ENCODE assay signal across 11 mouse cellular contexts in the genomic region with DNA sequence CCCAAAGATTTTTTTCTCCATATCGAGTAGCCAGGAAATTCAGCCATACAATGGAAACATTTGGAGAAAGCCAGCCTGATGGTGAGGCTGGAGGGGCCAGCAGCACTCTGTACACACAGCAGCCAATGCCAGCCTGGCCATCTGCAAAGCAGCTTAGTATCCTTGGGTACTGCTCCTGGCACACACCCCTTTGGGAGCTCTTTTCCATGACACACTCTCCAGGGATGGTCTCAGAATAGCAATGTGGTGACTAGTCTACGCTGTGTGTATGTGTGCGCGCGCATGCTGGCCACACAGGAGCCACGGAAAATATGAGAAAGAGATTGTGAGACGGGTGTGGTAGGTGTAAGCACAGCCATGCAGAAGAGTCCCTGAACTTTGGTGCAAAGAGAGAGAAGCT.
DNase-seq lines count a peak whose midpoint lies in the region; ATAC-seq and TF ChIP-seq lines count a peak whose summit lies in the region.
"Had no signal": no experiment of that assay in that cellular context is flagged by ENCODE, and none has a peak within 500 bp of the region (broad histone marks: within the 10 kb centered on the region; RNA-seq: fewer than 3 reads in every experiment).

No protein-coding gene starts in this region.

- no peaks in the 10 kb centered on the region for H3K4me1 ChIP-seq in forebrain, postnatal 0 days (ENCODE audit: insufficient read depth)
- peaks cover 13% of the 10 kb centered on the region for H3K4me1 ChIP-seq in forebrain, embryonic 10.5 days
- H3K4me1 ChIP-seq in lung, embryonic 16.5 days (replicated peaks; ENCODE audit: control insufficient read depth, insufficient read depth, low read length) = peaks cover 6% of the 10 kb centered on the region

- DNase-seq in forebrain, postnatal 0 days = peak; percentile 12
- DNase-seq in forebrain, embryonic 10.5 days (ENCODE audit: extremely low spot score, low spot score) = no peak
- DNase-seq in lung, postnatal 36 days = no peak
- DNase-seq in gastrocnemius, postnatal 4 days (ENCODE audit: low spot score in 2 of 2) = peak; percentile 16 to 26
- DNase-seq in right cerebral cortex, postnatal 25 days = peak; percentile 23
- DNase-seq: heart, adult 18-20 months; kidney, postnatal 25 days had no signal

- no peaks in the 10 kb centered on the region for H3K9me3 ChIP-seq in forebrain, postnatal 0 days (ENCODE audit: low read length)
- no peaks in the 10 kb centered on the region for H3K9me3 ChIP-seq in forebrain, embryonic 10.5 days
- no peaks in the 10 kb centered on the region for H3K9me3 ChIP-seq in lung, embryonic 16.5 days (ENCODE audit: control insufficient read depth, low read length)
- H3K9me3 ChIP-seq: lung, embryonic 15.5 days had no signal

- no peaks in the 10 kb centered on the region for H3K27me3 ChIP-seq in forebrain, postnatal 0 days (ENCODE audit: insufficient read depth, low read length)
- no peaks in the 10 kb centered on the region for H3K27me3 ChIP-seq in forebrain, embryonic 10.5 days (ENCODE audit: poor library complexity, severe bottlenecking)
- H3K27me3 ChIP-seq in lung, embryonic 16.5 days (ENCODE audit: control insufficient read depth, insufficient read depth, low read depth, low read length) = no peaks in the 10 kb centered on the region
- H3K27me3 ChIP-seq: lung, embryonic 15.5 days had no signal

- TF ChIP-seq CTCF in forebrain, postnatal 0 days (IDR thresholded peaks at IDR 0.05; ENCODE audit: low read depth) = no peak

- H3K9ac ChIP-seq in forebrain, postnatal 0 days = no peak overlapping the region
- no peak overlapping the region for H3K9ac ChIP-seq in lung, embryonic 16.5 days (ENCODE audit: low read length)
- H3K9ac ChIP-seq: lung, embryonic 15.5 days had no signal

- peak; percentile 90 for ATAC-seq in forebrain, postnatal 0 days
- 0 out of 2 replicates have a peak, but pooled peaks have one; percentile 28 for ATAC-seq in lung, embryonic 16.5 days (ENCODE audit: low read depth)
- ATAC-seq in CD4-positive, CD25-positive, alpha-beta regulatory T cell, adult 4 months = no peak
- ATAC-seq in megakaryocyte-erythroid progenitor cell, adult 5-6 weeks (replicated peaks; ENCODE audit: low FRiP score, low TSS enrichment, poor library complexity, severe bottlenecking) = no peak

- no peaks in the 10 kb centered on the region for H3K36me3 ChIP-seq in forebrain, postnatal 0 days (ENCODE audit: insufficient read depth)
- H3K36me3 ChIP-seq in forebrain, embryonic 10.5 days (replicated peaks) = no peaks in the 10 kb centered on the region
- no peaks in the 10 kb centered on the region for H3K36me3 ChIP-seq in lung, embryonic 16.5 days (ENCODE audit: control insufficient read depth, insufficient read depth, low read length)
- H3K36me3 ChIP-seq: lung, embryonic 15.5 days had no signal

- no peak overlapping the region for H3K4me3 ChIP-seq in forebrain, postnatal 0 days (ENCODE audit: low read depth, low read length)
- H3K4me3 ChIP-seq in forebrain, embryonic 10.5 days = no peak overlapping the region
- H3K4me3 ChIP-seq in lung, embryonic 16.5 days (ENCODE audit: low read length) = no peak overlapping the region
- H3K4me3 ChIP-seq: lung, embryonic 15.5 days had no signal

- no peak overlapping the region for H3K4me2 ChIP-seq in forebrain, postnatal 0 days (ENCODE audit: low read depth)
- H3K4me2 ChIP-seq in lung, embryonic 16.5 days (ENCODE audit: low read depth, low read length) = no peak overlapping the region

- no peak overlapping the region for H3K27ac ChIP-seq in forebrain, postnatal 0 days (ENCODE audit: low read depth, low read length)
- H3K27ac ChIP-seq in forebrain, embryonic 10.5 days = no peak overlapping the region
- H3K27ac ChIP-seq in lung, embryonic 16.5 days (ENCODE audit: low read length) = no peak overlapping the region
- H3K27ac ChIP-seq: lung, embryonic 15.5 days had no signal

- 84% methylated on average over 7 of the region's 7 CpGs for WGBS in forebrain, postnatal 0 days
- 93% methylated on average over 7 of the region's 7 CpGs for WGBS in forebrain, embryonic 10.5 days
- WGBS in lung, embryonic 16.5 days = 77% methylated on average over 7 of the region's 7 CpGs

Comparison
In these comparisons a context has a peak if more than half of its experiments do, and no peak if none do; other contexts are left out.
1. DNase-seq: peak in forebrain, postnatal 0 days (single experiment), gastrocnemius, postnatal 4 days (2 of 2) and right cerebral cortex, postnatal 25 days (single experiment); none in forebrain, embryonic 10.5 days (single experiment) and lung, postnatal 36 days (single experiment).
2. ATAC-seq: peak in forebrain, postnatal 0 days (single experiment) and lung, embryonic 16.5 days (single experiment); none in CD4-positive, CD25-positive, alpha-beta regulatory T cell, adult 4 months (single experiment) and megakaryocyte-erythroid progenitor cell, adult 5-6 weeks (single experiment).